Mouse (Mus musculus) adipocyte (in vitro differentiated cells): ENCODE measurements around the gene Cd2.

Source experiments
- DNase-seq: peaks from one replicate; pipeline ENCODE4 v3.0.0-alpha.2; 2016; ENCODE audit warnings: low spot score

Gene Cd2

GRCm38 (mm10) chr3:101293571-101294135 lies 5.9 kb upstream of the Cd2 start:
- DNase-seq = peak; percentile 30

GRCm38 (mm10) chr3:101292611-101293010 lies 4.9 kb upstream of the Cd2 start:
- no peak for DNase-seq

DNA sequence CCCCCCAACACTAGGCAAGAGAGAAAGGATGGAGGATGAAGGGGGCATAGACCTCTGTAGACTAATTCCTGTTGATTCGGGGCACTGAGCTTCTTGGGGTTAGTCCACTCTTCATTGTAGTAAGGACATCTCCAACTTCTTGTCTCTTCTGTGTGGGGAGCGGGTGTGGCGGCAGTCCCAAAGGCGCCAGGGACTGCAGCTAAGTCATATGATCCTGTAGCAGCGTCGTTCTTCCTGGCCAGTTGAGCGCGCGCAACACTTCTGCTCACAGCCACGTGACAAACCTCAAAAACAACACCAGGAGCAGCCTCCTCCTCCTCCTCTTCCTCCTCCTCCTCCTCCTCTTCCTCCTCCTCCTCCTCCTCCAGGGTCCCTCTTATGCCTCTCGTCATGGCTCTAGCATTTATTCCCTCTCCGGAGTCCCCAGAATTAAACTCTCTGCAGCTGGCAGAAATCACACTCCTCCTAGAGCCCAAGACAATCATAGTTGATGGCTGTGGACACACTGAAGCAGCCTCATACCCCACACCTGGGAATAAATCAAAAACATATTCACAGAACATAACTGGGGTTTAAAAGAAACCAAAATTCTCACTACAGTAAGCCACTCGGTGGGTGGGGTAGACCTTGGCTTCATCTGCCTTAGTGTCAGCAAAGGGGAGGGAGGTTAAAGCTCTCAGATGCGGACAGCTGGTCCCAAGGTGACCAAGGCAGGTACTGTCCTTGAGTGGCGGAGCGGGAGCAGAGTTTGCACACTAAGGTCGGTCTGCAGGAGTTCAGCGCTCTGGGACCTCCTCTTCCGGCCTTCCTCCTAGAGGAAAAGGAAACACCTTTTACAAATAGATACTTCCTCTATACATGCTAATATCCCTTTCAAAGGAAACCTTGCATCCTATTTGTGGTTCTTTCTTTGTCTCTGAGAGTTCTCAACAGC lies 3.1 kb upstream of the Cd2 start:
- no peak for DNase-seq

- no peak for DNase-seq
Observed at GRCm38 (mm10) chr3:101290036-101290435, 2.3 kb upstream of the Cd2 start.

GRCm38 (mm10) chr3:101289406-101289805 lies 1.7 kb upstream of the Cd2 start:
- DNase-seq = no peak

GRCm38 (mm10) chr3:101286336-101287325 lies 1.1 kb downstream of the Cd2 start:
- DNase-seq = no peak

- DNase-seq = no peak
Observed at GRCm38 (mm10) chr3:101285851-101286250, 1.9 kb downstream of the Cd2 start.

GRCm38 (mm10) chr3:101285021-101285615 lies 2.6 kb downstream of the Cd2 start:
- DNase-seq = no peak

- DNase-seq = no peak
Observed at GRCm38 (mm10) chr3:101283869-101284706, 3.7 kb downstream of the Cd2 start.

DNA sequence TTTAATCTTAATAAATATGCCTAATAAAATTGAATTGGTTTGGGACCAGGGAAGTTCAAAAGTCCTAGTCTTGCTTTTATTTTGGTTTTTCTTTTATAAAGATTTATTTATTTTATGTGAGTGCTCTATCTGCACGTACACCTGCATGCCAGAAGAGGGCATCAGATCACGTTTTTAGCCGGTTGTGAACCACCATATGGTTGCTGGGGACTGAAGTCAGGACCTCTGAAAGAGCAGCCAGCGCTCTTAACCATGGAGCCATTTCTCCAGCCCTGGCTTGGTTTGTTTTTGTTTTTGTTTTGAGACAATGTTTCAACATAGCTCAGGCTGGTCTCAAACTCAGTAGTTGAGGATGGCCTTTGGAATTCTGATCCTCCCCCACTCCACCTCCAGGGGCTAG lies 4.3 kb downstream of the Cd2 start:
- DNase-seq = no peak

DNA sequence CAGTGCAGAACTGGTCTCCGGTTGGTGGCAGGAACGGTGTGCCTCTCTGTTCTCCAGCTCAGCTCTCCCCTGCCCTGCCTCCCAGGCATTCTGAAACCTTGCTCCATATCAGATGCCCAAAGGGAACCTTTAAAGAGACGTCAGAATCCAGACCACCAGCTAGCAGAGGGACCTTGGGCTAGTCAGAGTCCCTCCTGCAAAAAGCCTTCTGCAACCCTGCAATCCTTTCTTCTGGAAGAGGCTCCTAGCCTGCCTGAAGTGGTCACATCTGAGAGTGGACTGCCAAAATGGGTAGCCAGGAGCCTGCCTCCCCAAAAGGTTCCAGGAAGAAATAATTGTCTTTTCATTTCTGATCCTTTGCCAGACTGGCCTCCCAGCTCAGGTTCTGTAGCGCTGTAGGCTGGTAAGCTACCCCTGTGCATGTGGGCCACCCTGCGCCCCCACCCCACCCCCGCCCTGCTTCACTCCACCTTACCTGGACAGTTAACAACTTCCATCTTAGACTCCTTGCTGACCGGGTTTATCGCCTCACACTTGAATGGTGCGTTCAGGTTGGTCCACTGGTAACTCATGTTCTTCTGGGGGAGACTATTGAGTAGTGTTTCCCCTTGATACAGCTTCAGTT lies 5.1 kb downstream of the Cd2 start:
- DNase-seq = no peak

- DNase-seq = no peak
Observed at GRCm38 (mm10) chr3:101281841-101282240, 5.9 kb downstream of the Cd2 start.

- peak; percentile 46 for DNase-seq
Observed at GRCm38 (mm10) chr3:101280348-101281311, 7.1 kb downstream of the Cd2 start.

DNA sequence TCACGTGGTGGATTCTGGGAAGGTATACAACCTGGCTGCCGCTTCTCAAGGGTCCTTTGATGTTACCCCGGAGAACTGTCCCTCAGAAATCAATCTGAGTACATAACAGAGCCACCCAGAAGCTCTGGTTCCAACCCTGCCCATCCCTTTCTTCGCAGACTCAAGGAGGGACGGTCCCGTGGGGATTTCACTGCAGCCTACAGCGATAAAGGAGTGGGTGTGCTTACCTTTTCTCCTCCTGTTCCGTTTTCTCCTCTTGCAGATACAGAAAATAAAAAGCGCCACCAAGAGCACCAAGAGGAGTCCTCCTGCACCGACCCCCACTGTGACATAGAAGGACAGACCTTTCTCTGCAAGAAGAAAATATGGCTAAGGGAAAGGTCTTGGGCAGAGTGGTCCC lies 8.2 kb downstream of the Cd2 start:
- DNase-seq = no peak

DNA sequence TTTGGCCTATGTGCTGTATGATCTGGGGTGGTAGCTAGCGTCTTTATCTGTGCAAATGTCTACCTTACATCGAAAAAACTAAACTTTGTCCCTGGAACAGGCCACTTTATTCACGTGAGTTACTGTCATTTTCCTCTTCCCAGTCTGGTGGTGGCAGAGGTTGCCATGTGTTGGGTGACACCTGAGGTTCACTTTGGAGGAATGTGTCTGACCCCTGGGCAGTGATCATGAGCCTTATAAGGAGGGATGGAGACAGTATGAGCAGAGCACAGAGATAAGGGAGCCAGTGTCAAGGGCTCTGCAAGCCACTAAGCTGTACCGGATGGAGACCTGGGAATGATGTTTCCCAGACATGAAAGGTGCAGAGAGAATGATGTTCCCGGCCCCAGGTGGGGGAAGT lies 9.3 kb downstream of the Cd2 start:
- DNase-seq = no peak

DNA sequence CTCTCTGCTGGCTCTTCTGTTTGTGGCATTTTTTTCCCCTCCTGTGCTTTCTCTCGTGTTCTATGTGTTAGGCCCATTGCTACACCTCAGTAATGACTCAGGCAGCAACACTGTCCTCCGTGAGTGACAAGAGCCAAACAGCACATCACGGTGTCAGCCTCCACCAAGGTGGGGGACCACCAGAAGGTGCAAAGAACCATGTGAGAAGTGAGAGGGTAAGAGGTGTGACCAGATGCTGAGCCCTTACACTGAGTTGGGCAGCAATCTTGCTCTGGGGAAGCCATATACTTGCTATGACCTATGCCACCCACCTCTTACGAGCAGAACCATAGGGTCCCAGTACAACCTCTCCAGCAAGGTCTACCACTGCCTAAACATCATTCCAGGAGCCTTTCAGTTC lies 9.9 kb downstream of the Cd2 start:
- no peak for DNase-seq

DNA sequence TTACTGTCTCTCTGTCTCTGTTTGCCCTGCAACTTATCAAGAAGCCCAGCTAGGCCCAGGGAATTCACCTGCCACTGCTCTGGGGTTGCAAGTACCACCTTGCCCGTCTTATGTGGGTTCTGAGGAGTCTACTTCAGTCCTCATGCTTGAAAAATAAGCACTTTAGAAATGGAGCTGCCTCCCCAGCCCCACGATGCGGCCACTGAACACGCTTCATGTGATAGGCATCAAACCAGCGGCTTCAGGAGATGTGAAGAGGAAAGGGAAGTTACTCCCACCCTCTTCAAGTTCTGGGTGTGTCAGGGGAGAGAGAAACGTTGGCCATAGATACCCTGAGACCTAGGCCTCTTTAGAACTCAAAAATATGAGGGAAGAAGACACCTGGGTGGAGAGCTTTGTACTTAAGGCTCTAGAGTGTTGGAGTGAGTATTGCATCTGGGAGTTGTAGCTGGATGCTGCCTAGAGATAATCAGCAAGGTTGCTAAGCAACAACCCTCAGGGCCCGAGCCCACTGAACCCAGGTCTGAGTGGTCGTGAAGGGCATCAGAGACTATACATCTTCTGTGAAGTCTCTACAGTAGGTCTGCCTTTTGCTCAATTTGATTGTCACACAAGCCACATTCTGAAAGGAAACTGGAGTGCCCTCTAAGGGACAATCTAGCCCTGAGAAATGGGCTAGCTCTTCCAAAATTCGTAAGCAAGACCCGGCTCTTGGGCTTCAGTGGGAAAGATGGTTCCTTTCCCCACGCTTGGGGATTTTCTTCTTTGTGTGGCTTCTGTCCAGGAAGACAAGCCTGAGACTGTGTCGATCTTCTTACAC lies 11.0 kb downstream of the Cd2 start:
- DNase-seq = no peak

DNA sequence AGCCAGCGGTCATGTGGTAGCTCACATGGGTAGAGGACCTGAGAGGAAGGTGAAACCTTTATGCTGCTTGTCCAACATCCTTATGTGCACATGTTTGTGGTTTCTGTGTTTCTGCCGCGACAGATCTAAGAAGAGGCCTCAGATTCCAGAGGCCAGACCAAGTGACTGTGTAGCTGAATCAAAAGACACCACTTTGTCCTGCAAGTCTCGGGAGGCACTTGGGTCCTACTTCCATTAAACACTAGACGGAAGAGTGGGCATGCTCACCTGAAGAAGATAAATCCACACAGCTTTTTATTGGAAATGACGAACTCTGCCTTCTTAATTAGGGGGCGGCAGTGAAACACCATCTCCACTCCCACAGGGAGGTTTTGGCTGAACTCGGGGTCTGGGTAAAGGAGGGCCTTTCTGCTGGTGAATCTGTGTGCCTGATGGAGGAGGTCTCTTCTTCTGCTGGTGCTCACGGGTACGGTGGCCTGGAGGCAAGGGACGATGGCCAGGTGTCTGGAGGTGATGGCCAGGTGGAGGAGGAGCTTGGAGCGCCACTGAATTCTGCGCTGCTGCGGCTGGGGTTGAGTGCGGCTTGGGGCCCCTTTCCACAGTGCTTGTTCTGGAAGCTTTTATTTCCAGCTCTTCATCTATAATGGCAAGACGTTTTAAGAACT lies 12.0 kb downstream of the Cd2 start:
- DNase-seq = no peak
